Mouse (Mus musculus) adrenal gland, adult 2 months (tissue): ENCODE results near the gene Zfyve19. TPM values are rescaled to one million over a fixed set of nuclear protein-coding genes. Genes with fewer than 3 reads are reported as not detected.

ENCODE experiments used
- DNase-seq: peaks from one replicate; pipeline ENCODE4 v3.0.0; 2021
- polyA plus RNA-seq: library from polyadenylated mRNA; depleted of rRNA; stranded (reverse); fragments of >200 nt; gene quantifications from 2 replicates; pipeline ENCODE4 v1.2.3, GENCODE M21; 2012
- total RNA-seq, 2 experiments: library from RNA; stranded (reverse); gene quantifications; 2 replicates each; pipeline ENCODE4 v1.2.3; 2021

The Zfyve19 gene
- total and polyA plus RNA-seq, 3 experiments: 29.5 to 36.1 (median 33.4) TPM

- peak; percentile 29 for DNase-seq
Observed at GRCm38 (mm10) chr2:119196316-119197108, 11.9 kb upstream of the Zfyve19 start.

- no peak for DNase-seq
Observed at GRCm38 (mm10) chr2:119197493-119197892, 10.9 kb upstream of the Zfyve19 start.

- no peak for DNase-seq
Observed at GRCm38 (mm10) chr2:119198049-119198448, 10.4 kb upstream of the Zfyve19 start.

- no peak for DNase-seq
Observed at GRCm38 (mm10) chr2:119198934-119199333, 9.5 kb upstream of the Zfyve19 start.

GRCm38 (mm10) chr2:119202914-119203453 lies 5.4 kb upstream of the Zfyve19 start:
- no peak for DNase-seq

- peak; percentile 21 for DNase-seq
Observed at GRCm38 (mm10) chr2:119203871-119204460, 4.5 kb upstream of the Zfyve19 start.

- DNase-seq: no peak
Observed at GRCm38 (mm10) chr2:119207961-119208343, 465 bp upstream of the Zfyve19 start.

- DNase-seq: no peak
Observed at GRCm38 (mm10) chr2:119209176-119209507, 725 bp downstream of the Zfyve19 start.

GRCm38 (mm10) chr2:119229775-119230704 lies 21.6 kb downstream of the Zfyve19 start, which contains the start of gene Ppp1r14d:
Gene Ppp1r14d (minus strand): TSS chr2:119229906.
- DNase-seq: no peak

- DNase-seq: no peak
Observed at GRCm38 (mm10) chr2:119236682-119237209, 28.3 kb downstream of the Zfyve19 start.

- peak; percentile 51 for DNase-seq
Observed at GRCm38 (mm10) chr2:119237210-119237870, 28.9 kb downstream of the Zfyve19 start, which contains the start of gene Spint1. Gene Spint1 (plus strand): TSS chr2:119237362.

- DNase-seq: no peak
Observed at GRCm38 (mm10) chr2:119237871-119238220, 29.4 kb downstream of the Zfyve19 start.

- DNase-seq: no peak
Observed at GRCm38 (mm10) chr2:119238671-119239070, 30.3 kb downstream of the Zfyve19 start.

- no peak for DNase-seq
Observed at GRCm38 (mm10) chr2:119240075-119240818, 31.8 kb downstream of the Zfyve19 start.

- no peak for DNase-seq
Observed at GRCm38 (mm10) chr2:119240819-119241186, 32.4 kb downstream of the Zfyve19 start.

GRCm38 (mm10) chr2:119242548-119242947 lies 34.1 kb downstream of the Zfyve19 start:
- no peak for DNase-seq

GRCm38 (mm10) chr2:119245246-119245645 lies 36.8 kb downstream of the Zfyve19 start:
- no peak for DNase-seq

- no peak for DNase-seq
Observed at GRCm38 (mm10) chr2:119247904-119248303, 39.5 kb downstream of the Zfyve19 start.

- no peak for DNase-seq
Observed at GRCm38 (mm10) chr2:119249592-119250061, 41.2 kb downstream of the Zfyve19 start.

GRCm38 (mm10) chr2:119250377-119250776 lies 42.0 kb downstream of the Zfyve19 start:
- no peak for DNase-seq
